8 mouse cellular contexts compared by ENCODE assay signal in genomic region chr7:6728263-6728931, GRCm38 (mm10). TPM values are rescaled to one million over a fixed set of nuclear protein-coding genes. Genes with fewer than 3 reads are reported as not detected.
A peak's percentile ranks its signal among the peaks of the same experiment; 100 is the strongest.
DNase-seq lines count a peak whose midpoint lies in the region; ATAC-seq and TF ChIP-seq lines count a peak whose summit lies in the region.

No protein-coding gene starts in this region.

- no peak overlapping the region for H3K4me3 ChIP-seq in MEL (ENCODE audit: control insufficient read depth in 1 of 2, insufficient read depth in 1 of 2, low read depth in 2 of 2, low read length in 2 of 2)
- peak overlapping the region; percentile 57 for H3K4me3 ChIP-seq in forebrain, embryonic 13.5 days
- peak overlapping the region; percentile 74 for H3K4me3 ChIP-seq in heart, embryonic 16.5 days (ENCODE audit: low read length)
- peak overlapping the region; percentile 59 for H3K4me3 ChIP-seq in liver, embryonic 12.5 days
- H3K4me3 ChIP-seq in neural tube, embryonic 15.5 days (replicated peaks): peak overlapping the region; percentile 59

- no peaks in the 10 kb centered on the region for H3K9me3 ChIP-seq in MEL (replicated peaks; ENCODE audit: insufficient read depth, low read length)
- H3K9me3 ChIP-seq in forebrain, embryonic 13.5 days (replicated peaks): peaks cover 43% of the 10 kb centered on the region
- peaks cover 28% of the 10 kb centered on the region for H3K9me3 ChIP-seq in heart, embryonic 16.5 days (replicated peaks; ENCODE audit: control insufficient read depth, low read length)
- H3K9me3 ChIP-seq in liver, embryonic 12.5 days (replicated peaks): peaks cover 39% of the 10 kb centered on the region
- 0 out of 2 replicates have a peak, but pooled peaks cover 7% of the 10 kb centered on the region for H3K9me3 ChIP-seq in neural tube, embryonic 15.5 days (replicated peaks)

- H3K4me2 ChIP-seq in forebrain, embryonic 13.5 days: peak overlapping the region; percentile 67
- peak overlapping the region; percentile 52 for H3K4me2 ChIP-seq in heart, embryonic 16.5 days (ENCODE audit: low read depth, low read length)
- H3K4me2 ChIP-seq in liver, embryonic 12.5 days: peak overlapping the region; percentile 71
- H3K4me2 ChIP-seq in neural tube, embryonic 15.5 days: peak overlapping the region; percentile 50

- no peak for TF ChIP-seq RAD21 in MEL (IDR thresholded peaks at IDR 0.05; ENCODE audit: low read depth, low read length)

- H3K9ac ChIP-seq in MEL (ENCODE audit: control insufficient read depth, low read depth, low read length, poor library complexity, severe bottlenecking): no peak overlapping the region
- H3K9ac ChIP-seq in forebrain, embryonic 13.5 days: no peak overlapping the region
- H3K9ac ChIP-seq in heart, embryonic 16.5 days (ENCODE audit: low read length): no peak overlapping the region; the same call in 1 of the 2 replicates
- H3K9ac ChIP-seq in liver, embryonic 12.5 days: no peak overlapping the region
- peak overlapping the region; percentile 50 for H3K9ac ChIP-seq in neural tube, embryonic 15.5 days (replicated peaks)

- DNase-seq in MEL (ENCODE audit: low read depth, low spot score): peak; percentile 1
- DNase-seq in c-Kit-positive CD71-positive TER-119-positive erythroid progenitor cells, embryonic 14.5 days (ENCODE audit: low spot score): peak; percentile 79
- DNase-seq in kidney, postnatal 25 days: peak; percentile 93 to 97
- DNase-seq in urinary bladder, postnatal 36 days (ENCODE audit: low spot score in 2 of 2): peak; percentile 82 to 90

- H3K36me3 ChIP-seq in MEL (ENCODE audit: control insufficient read depth in 1 of 2, insufficient read depth in 2 of 2, low read length in 2 of 2): no peaks in the 10 kb centered on the region
- peaks cover 14% of the 10 kb centered on the region for H3K36me3 ChIP-seq in forebrain, embryonic 13.5 days (ENCODE audit: poor library complexity, severe bottlenecking)
- peaks cover 5% of the 10 kb centered on the region; the same call in 1 of the 2 replicates for H3K36me3 ChIP-seq in heart, embryonic 16.5 days (ENCODE audit: control insufficient read depth, insufficient read depth)
- peaks cover 18% of the 10 kb centered on the region for H3K36me3 ChIP-seq in liver, embryonic 12.5 days
- H3K36me3 ChIP-seq in neural tube, embryonic 15.5 days: peaks cover 22% of the 10 kb centered on the region

- 60% methylated on average over 19 of the region's 19 CpGs for WGBS in forebrain, embryonic 13.5 days
- whole genome bisulfite sequencing in heart, embryonic 16.5 days: 45% methylated on average over 19 of the region's 19 CpGs
- 41% methylated on average over 19 of the region's 19 CpGs for WGBS in liver, embryonic 12.5 days (ENCODE audit: insufficient replicate concordance)
- 57% methylated on average over 19 of the region's 19 CpGs for WGBS in neural tube, embryonic 15.5 days

- no peak for TF ChIP-seq POLR2A in MEL (IDR thresholded peaks at IDR 0.05; ENCODE audit: control insufficient read depth in 1 of 2, insufficient read depth in 1 of 2, low read depth in 1 of 2, low read length in 2 of 2, poor library complexity in 1 of 2)

- H3K27me3 ChIP-seq in MEL (ENCODE audit: control insufficient read depth in 1 of 2, insufficient read depth in 2 of 2, low read length in 2 of 2): no peaks in the 10 kb centered on the region
- no peaks in the 10 kb centered on the region for H3K27me3 ChIP-seq in forebrain, embryonic 13.5 days
- H3K27me3 ChIP-seq in heart, embryonic 16.5 days (ENCODE audit: control insufficient read depth, insufficient read depth, low read length): no peaks in the 10 kb centered on the region
- H3K27me3 ChIP-seq in liver, embryonic 12.5 days (replicated peaks): peaks cover 12% of the 10 kb centered on the region
- no peaks in the 10 kb centered on the region for H3K27me3 ChIP-seq in neural tube, embryonic 15.5 days (replicated peaks)

- TF ChIP-seq CTCF in MEL (IDR thresholded peaks at IDR 0.05 in 2 of 3, conservative IDR thresholded peaks at IDR 0.05 in 1 of 3; ENCODE audit: control insufficient read depth in 1 of 3, insufficient read depth in 1 of 3, low read depth in 2 of 3, low read length in 3 of 3, poor library complexity in 1 of 3, severe bottlenecking in 1 of 3): no peak

- no peaks in the 10 kb centered on the region for H3K4me1 ChIP-seq in MEL (ENCODE audit: control insufficient read depth in 1 of 2, insufficient read depth in 2 of 2, low read length in 2 of 2)
- peaks cover 6% of the 10 kb centered on the region; the same call in 1 of the 2 replicates for H3K4me1 ChIP-seq in forebrain, embryonic 13.5 days
- no peaks in the 10 kb centered on the region for H3K4me1 ChIP-seq in heart, embryonic 16.5 days (ENCODE audit: control insufficient read depth, insufficient read depth, low read length)
- peaks cover 4% of the 10 kb centered on the region; the same call in 1 of the 2 replicates for H3K4me1 ChIP-seq in liver, embryonic 12.5 days
- no peaks in the 10 kb centered on the region; the same call in 1 of the 2 replicates for H3K4me1 ChIP-seq in neural tube, embryonic 15.5 days

- peak; percentile 84 for ATAC-seq in forebrain, embryonic 13.5 days
- ATAC-seq in heart, embryonic 16.5 days (replicated peaks; ENCODE audit: extremely low read depth, insufficient read depth, low FRiP score): peak; percentile 83
- ATAC-seq in liver, embryonic 12.5 days: peak; percentile 83
- ATAC-seq in neural tube, embryonic 15.5 days (ENCODE audit: low FRiP score): peak; percentile 81

- TF ChIP-seq EP300 in MEL (IDR thresholded peaks at IDR 0.05; ENCODE audit: low read depth in 1 of 2, low read length in 2 of 2): no peak

- no peak overlapping the region for H3K27ac ChIP-seq in MEL (ENCODE audit: control insufficient read depth, low read depth, low read length)
- H3K27ac ChIP-seq in forebrain, embryonic 13.5 days: peak overlapping the region; percentile 94
- peak overlapping the region; percentile 91 for H3K27ac ChIP-seq in heart, embryonic 16.5 days (ENCODE audit: low read length)
- peak overlapping the region; percentile 85 for H3K27ac ChIP-seq in liver, embryonic 12.5 days
- H3K27ac ChIP-seq in neural tube, embryonic 15.5 days (replicated peaks): peak overlapping the region; percentile 91

- H3K79me2 ChIP-seq in MEL (ENCODE audit: control insufficient read depth, insufficient read depth, low read length, poor library complexity): no peaks in the 10 kb centered on the region

TF ChIP-seq in MEL, 35 proteins besides CTCF, POLR2A, EP300 and RAD21:
- TF ChIP-seq UBTF (IDR thresholded peaks at IDR 0.05; ENCODE audit: borderline replicate concordance, insufficient read depth, low read depth, low read length) (no peak), ETS1 (IDR thresholded peaks at IDR 0.05; ENCODE audit: low read depth, low read length) (no peak), USF1 (IDR thresholded peaks at IDR 0.05; ENCODE audit: low read depth, low read length) (no peak), TAL1 (IDR thresholded peaks at IDR 0.05; ENCODE audit: low read length) (no peak), TCF12 (IDR thresholded peaks at IDR 0.05; ENCODE audit: low read depth, low read length) (no peak), ELF1 (IDR thresholded peaks at IDR 0.05; ENCODE audit: low read depth, low read length) (no peak)

RNA-seq across cellular contexts. Expression of gene Peg3, which starts 1.8 kb away (rescaled TPM):
- total RNA-seq in MEL (2012; rRNA removed): not detected in 2 replicates
- not detected for polyA plus RNA-seq in MEL (2012; ENCODE audit: insufficient read depth in 1 of 2, insufficient read length in 2 of 2, low read depth in 1 of 2, low replicate concordance in 2 of 2, missing spikeins in 1 of 2)
- 58.7 and 69.5 TPM in 2 replicates for polyA plus RNA-seq in forebrain, embryonic 13.5 days (2015; fragmentation: Nextera tagmentation; extraction: Ambion mirVana)
- polyA plus RNA-seq in heart, embryonic 16.5 days (2015; fragmentation: Nextera tagmentation; extraction: Ambion mirVana): 86.6 and 88.1 TPM in 2 replicates
- polyA plus RNA-seq in liver, embryonic 12.5 days (2016; fragmentation: Nextera tagmentation; extraction: Ambion mirVana): 75.1 and 81.6 TPM in 2 replicates
- 103 and 104 TPM in 2 replicates for polyA plus RNA-seq in neural tube, embryonic 15.5 days (2015; fragmentation: Nextera tagmentation; extraction: Ambion mirVana)

RNA-seq across cellular contexts. Expression of gene Usp29, which starts 2.0 kb away (rescaled TPM):
- not detected in 2 replicates for total RNA-seq in MEL (2012; rRNA removed)
- polyA plus RNA-seq in MEL (2012; ENCODE audit: insufficient read depth in 1 of 2, insufficient read length in 2 of 2, low read depth in 1 of 2, low replicate concordance in 2 of 2, missing spikeins in 1 of 2): not detected
- 21.8 and 23.2 TPM in 2 replicates for polyA plus RNA-seq in forebrain, embryonic 13.5 days (2015; fragmentation: Nextera tagmentation; extraction: Ambion mirVana)
- 5.9 and 6.1 TPM in 2 replicates for polyA plus RNA-seq in heart, embryonic 16.5 days (2015; fragmentation: Nextera tagmentation; extraction: Ambion mirVana)
- polyA plus RNA-seq in liver, embryonic 12.5 days (2016; fragmentation: Nextera tagmentation; extraction: Ambion mirVana): 2.7 and 3.7 TPM in 2 replicates
- 25.6 and 32.1 TPM in 2 replicates for polyA plus RNA-seq in neural tube, embryonic 15.5 days (2015; fragmentation: Nextera tagmentation; extraction: Ambion mirVana)

RNA-seq across cellular contexts. Expression of gene Zim1, which starts 32.1 kb away (rescaled TPM):
- not detected in 2 replicates for total RNA-seq in MEL (2012; rRNA removed)
- polyA plus RNA-seq in MEL (2012; ENCODE audit: insufficient read depth in 1 of 2, insufficient read length in 2 of 2, low read depth in 1 of 2, low replicate concordance in 2 of 2, missing spikeins in 1 of 2): not detected
- polyA plus RNA-seq in forebrain, embryonic 13.5 days (2015; fragmentation: Nextera tagmentation; extraction: Ambion mirVana): 0.84 and 1.3 TPM in 2 replicates
- polyA plus RNA-seq in heart, embryonic 16.5 days (2015; fragmentation: Nextera tagmentation; extraction: Ambion mirVana): 6.6 and 11.6 TPM in 2 replicates
- polyA plus RNA-seq in liver, embryonic 12.5 days (2016; fragmentation: Nextera tagmentation; extraction: Ambion mirVana): 2.1 and 2.8 TPM in 2 replicates
- 5.7 and 7.2 TPM in 2 replicates for polyA plus RNA-seq in neural tube, embryonic 15.5 days (2015; fragmentation: Nextera tagmentation; extraction: Ambion mirVana)

Comparison
In these comparisons a context has a peak if more than half of its experiments do, and no peak if none do; other contexts are left out.
1. DNase-seq: peak in every context shown above with its lines; median percentile 95 in kidney, postnatal 25 days; 86 in urinary bladder, postnatal 36 days; 79 in c-Kit-positive CD71-positive TER-119-positive erythroid progenitor cells, embryonic 14.5 days; 1 in MEL.
2. H3K4me3 ChIP-seq: peak in forebrain, embryonic 13.5 days (single experiment), heart, embryonic 16.5 days (single experiment), liver, embryonic 12.5 days (single experiment) and neural tube, embryonic 15.5 days (single experiment); none in MEL (0 of 2).
3. RNA of gene Peg3, which starts 1.8 kb away (polyA plus RNA-seq): 103 to 104 TPM in neural tube, embryonic 15.5 days, 86.6 to 88.1 TPM in heart, embryonic 16.5 days, 75.1 to 81.6 TPM in liver, embryonic 12.5 days and 58.7 to 69.5 TPM in forebrain, embryonic 13.5 days; not detected in MEL; every median in the first group is over 10 times any median in the second.
4. Peak in every context shown above with its lines, with median percentiles within 50 percentile points of each other: ATAC-seq and H3K4me2 ChIP-seq.